Mouse (Mus musculus) testis, adult 2 months (tissue): ENCODE data around the gene Phtf1.

Source experiments
- CTCF ChIP-seq: fragments of 200-500 bp; IDR thresholded peaks from 2 replicates; pipeline ENCODE4 v1.5.1; 2012; ENCODE audit warnings: low read depth, mild to moderate bottlenecking, inconsistent platforms, low read length, moderate library complexity; ENCODE audit not compliant: control insufficient read depth, insufficient read depth, insufficient replicate concordance
- POLR2A ChIP-seq: fragments of 200-500 bp; IDR thresholded peaks from 2 replicates; pipeline ENCODE4 v1.6.1; 2012; ENCODE audit warnings: low read depth, mild to moderate bottlenecking, inconsistent platforms, low read length, moderate library complexity; ENCODE audit not compliant: control insufficient read depth

DNA sequence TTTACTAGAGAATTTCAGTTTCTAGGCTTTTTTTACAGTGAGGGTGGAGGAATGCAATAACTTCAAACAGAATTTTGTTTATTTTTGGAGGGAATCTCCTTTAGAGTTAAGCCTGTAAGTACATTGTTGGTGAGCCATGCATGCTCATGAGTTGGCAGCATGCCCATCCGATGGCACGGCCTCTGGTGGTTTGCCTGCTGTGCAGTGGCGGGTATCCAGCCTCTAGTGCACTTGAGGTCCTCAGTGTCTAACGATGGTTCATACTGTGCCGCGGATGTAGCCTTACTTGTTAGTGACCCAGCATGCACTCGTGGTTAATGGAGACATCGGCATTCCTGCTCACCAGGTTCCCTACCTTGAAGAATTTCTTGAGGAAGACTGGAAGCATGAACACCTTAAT is 39.6 kb downstream of the Phtf1 start:
- TF ChIP-seq CTCF (no peak), POLR2A (no peak)
